Mouse (Mus musculus): ENCODE measurements around the gene Serp2. TPM values are rescaled to one million over a fixed set of nuclear protein-coding genes. Genes with fewer than 3 reads are reported as not detected.
A peak's percentile ranks its signal among the peaks of the same experiment; 100 is the strongest.

Serp2 gene
- polyA plus RNA-seq, 1 experiment = not detected

DNA sequence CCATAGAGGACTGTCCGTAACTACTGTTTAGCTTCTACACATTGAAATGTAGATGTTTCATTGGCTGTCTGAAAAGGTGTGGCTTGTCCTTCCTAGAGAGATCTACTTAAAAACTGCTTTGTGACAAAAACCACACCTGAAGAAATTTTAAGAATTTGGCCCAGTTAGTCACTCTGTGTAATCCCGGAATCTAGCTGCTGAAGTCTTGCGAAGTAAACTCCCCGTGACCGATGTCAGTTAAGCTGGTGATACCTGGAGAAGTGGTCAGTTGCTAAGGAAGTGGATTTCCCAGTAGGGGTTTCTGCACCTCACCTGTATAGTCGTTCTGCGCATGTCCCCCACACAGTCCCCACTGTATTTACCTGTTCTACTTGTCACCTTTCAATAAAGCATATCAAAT lies 49.3 kb downstream of the Serp2 start:
- TF ChIP-seq CTCF (IDR thresholded peaks at IDR 0.05; ENCODE audit: insufficient read depth, low read depth, low read length) (no peak), POLR2A (IDR thresholded peaks at IDR 0.05; ENCODE audit: insufficient read depth, low read depth, low read length) (no peak)
- Histone ChIP-seq H3K27ac (ENCODE audit: insufficient read depth, low read depth, low read length) (no peak overlapping the region), H3K4me1 (ENCODE audit: control insufficient read depth, insufficient read depth, low read length) (peaks cover 10% of the 10 kb centered on the region; the same call in 1 of the 2 replicates), H3K4me3 (ENCODE audit: insufficient read depth, low read depth, low read length) (no peak overlapping the region)
- WGBS = 82% methylated on average over 7 of the region's 7 CpGs

DNA sequence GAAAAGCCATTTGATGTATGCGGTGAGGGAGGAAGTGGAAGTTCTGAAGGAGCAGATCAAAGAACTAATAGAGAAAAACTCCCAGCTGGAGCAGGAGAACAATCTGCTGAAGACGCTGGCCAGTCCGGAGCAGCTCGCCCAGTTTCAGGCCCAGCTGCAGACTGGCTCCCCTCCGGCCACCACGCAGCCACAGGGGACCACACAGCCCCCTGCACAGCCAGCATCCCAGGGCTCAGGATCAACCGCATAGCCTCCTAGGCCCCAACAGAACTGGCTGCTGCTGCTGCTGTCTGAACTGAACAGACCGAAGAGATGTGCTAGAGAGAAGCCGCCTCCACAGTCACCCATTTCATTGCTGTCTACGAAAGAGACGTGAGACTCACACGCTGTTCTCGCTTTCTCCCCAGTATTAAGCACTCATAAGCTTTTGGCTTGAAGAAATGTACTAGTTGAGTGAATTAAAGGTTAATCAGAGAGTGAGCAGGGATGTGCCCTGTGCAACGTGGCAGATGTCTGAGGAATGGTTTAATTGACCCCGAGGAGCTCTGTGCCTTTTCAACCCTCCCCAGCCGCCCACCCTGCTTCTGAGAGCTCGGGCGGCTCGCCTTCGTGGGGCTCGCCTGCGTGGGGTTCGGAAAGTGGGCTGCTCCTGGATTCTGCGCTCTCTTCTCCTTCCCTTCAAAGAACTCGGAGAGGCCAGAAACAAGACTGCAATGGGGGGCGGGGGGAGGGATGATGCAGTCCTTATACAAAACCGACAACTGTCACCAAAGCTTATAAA lies 50.1 kb downstream of the Serp2 start:
- 13% methylated on average over 27 of the region's 27 CpGs for WGBS
- H3K27ac ChIP-seq (ENCODE audit: insufficient read depth, low read depth, low read length) = peak overlapping the region; percentile 99
- H3K4me3 ChIP-seq (ENCODE audit: insufficient read depth, low read depth, low read length) = peak overlapping the region; percentile 88
- no peak for TF ChIP-seq POLR2A (IDR thresholded peaks at IDR 0.05; ENCODE audit: insufficient read depth, low read depth, low read length)
- no peak for TF ChIP-seq CTCF (IDR thresholded peaks at IDR 0.05; ENCODE audit: insufficient read depth, low read depth, low read length)
- peaks cover 10% of the 10 kb centered on the region; the same call in 1 of the 2 replicates for H3K4me1 ChIP-seq (ENCODE audit: control insufficient read depth, insufficient read depth, low read length)

DNA sequence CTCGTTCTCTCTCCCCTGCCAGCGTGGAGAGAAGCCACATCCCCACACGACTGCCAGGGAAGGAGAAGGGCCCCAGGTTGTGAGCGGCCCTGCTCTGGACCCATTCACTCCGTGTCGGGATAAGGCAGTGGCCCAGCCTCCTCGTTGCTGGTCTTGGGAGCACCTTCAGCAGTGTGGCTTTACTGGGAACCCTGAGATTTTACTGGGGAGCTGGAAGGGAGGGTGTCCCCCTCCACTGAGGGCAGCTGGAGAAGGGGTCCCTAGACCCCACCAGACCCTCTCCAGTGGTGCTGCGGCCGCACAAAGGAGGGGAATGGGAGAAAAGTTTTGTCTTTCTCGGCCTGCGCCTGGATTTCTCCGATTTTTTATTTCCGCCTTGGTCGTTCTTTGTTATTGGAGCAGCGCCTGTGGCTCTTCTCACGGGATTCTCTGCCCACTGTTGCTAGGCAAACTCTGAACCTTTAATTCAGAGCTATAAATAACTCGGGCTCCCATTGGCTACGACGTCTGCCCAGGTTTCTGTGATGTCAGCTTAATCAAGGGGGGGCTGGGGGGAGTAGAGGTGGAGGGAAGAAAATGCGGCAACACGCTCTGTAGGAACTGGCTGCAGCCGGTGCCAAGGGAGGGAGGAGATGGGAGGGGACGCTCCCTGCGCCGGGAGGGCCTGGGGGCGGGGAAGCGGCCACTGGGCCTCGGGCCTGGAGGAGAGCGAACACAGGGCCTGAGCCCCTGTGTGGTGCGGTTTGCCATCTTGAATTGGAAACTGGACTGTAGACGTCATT lies 51.1 kb downstream of the Serp2 start:
- TF ChIP-seq POLR2A (IDR thresholded peaks at IDR 0.05; ENCODE audit: insufficient read depth, low read depth, low read length) = peak; percentile 61
- TF ChIP-seq CTCF (IDR thresholded peaks at IDR 0.05; ENCODE audit: insufficient read depth, low read depth, low read length) = no peak
- under 1% methylated on average over 31 of the region's 31 CpGs for WGBS
- Histone ChIP-seq H3K4me1 (ENCODE audit: control insufficient read depth, insufficient read depth, low read length) (peaks cover 10% of the 10 kb centered on the region; the same call in 1 of the 2 replicates), H3K4me3 (ENCODE audit: insufficient read depth, low read depth, low read length) (peak overlapping the region; percentile 88), H3K27ac (ENCODE audit: insufficient read depth, low read depth, low read length) (peak overlapping the region; percentile 99)

DNA sequence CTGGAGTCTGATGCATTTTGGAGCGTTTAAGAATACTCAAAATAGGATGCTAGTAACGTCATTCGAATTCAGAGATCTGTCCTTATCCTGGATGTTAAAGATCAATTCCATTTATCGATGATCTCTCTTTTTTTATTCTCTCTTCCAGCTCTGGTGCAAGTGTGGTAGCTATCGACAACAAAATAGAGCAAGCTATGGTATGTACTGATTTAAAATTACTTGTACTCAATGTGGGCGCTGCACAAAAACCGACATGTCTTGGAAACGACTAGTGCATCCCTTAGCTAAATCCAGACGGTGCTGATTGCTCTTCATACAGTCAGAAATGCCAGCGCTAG lies 51.6 kb downstream of the Serp2 start:
- peaks cover 11% of the 10 kb centered on the region for H3K4me1 ChIP-seq (ENCODE audit: control insufficient read depth, insufficient read depth, low read length)
- peak overlapping the region; percentile 88 for H3K4me3 ChIP-seq (ENCODE audit: insufficient read depth, low read depth, low read length)
- WGBS = under 1% methylated on average over 10 of the region's 10 CpGs
- TF ChIP-seq CTCF (IDR thresholded peaks at IDR 0.05; ENCODE audit: insufficient read depth, low read depth, low read length) (no peak), POLR2A (IDR thresholded peaks at IDR 0.05; ENCODE audit: insufficient read depth, low read depth, low read length) (no peak)
- peak overlapping the region; percentile 99 for H3K27ac ChIP-seq (ENCODE audit: insufficient read depth, low read depth, low read length)

DNA sequence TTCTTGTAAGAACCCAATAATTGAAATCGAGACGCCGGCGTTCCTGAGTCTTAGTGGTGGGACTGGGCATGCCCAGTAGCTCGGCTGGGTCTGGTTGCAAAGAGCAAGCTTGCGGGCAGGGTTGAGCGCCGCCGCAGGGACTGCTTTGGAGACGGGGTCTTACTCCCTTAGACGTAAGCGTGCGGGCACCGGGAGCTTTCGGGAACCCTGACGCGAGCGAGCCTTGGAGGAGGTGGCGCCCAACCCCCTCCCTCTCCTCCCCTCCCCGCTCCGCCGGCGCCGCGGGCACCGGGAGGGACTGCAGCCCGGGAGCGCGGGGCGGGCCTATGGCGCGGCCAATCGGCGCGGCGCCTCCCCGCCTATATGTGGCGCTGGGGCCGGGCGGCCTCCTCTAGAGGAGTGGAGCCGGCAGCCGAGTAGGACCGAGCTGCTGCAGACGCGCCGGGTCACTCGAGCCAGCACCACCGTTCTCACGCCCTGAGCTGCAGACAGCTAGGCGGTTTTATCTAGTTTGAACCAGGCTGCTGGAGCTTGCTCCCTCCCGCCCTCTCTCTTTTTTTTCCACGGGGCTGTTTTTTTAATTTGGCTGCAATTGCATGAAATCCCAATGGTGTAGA lies 52.5 kb downstream of the Serp2 start:
- WGBS = under 1% methylated on average over 52 of the region's 52 CpGs
- peak overlapping the region; percentile 70 for H3K4me3 ChIP-seq (ENCODE audit: insufficient read depth, low read depth, low read length)
- H3K4me1 ChIP-seq (ENCODE audit: control insufficient read depth, insufficient read depth, low read length) = peaks cover 13% of the 10 kb centered on the region
- peak; percentile 100 for TF ChIP-seq POLR2A (IDR thresholded peaks at IDR 0.05; ENCODE audit: insufficient read depth, low read depth, low read length)
- no peak for TF ChIP-seq CTCF (IDR thresholded peaks at IDR 0.05; ENCODE audit: insufficient read depth, low read depth, low read length)
- H3K27ac ChIP-seq (ENCODE audit: insufficient read depth, low read depth, low read length) = peak overlapping the region; percentile 99

DNA sequence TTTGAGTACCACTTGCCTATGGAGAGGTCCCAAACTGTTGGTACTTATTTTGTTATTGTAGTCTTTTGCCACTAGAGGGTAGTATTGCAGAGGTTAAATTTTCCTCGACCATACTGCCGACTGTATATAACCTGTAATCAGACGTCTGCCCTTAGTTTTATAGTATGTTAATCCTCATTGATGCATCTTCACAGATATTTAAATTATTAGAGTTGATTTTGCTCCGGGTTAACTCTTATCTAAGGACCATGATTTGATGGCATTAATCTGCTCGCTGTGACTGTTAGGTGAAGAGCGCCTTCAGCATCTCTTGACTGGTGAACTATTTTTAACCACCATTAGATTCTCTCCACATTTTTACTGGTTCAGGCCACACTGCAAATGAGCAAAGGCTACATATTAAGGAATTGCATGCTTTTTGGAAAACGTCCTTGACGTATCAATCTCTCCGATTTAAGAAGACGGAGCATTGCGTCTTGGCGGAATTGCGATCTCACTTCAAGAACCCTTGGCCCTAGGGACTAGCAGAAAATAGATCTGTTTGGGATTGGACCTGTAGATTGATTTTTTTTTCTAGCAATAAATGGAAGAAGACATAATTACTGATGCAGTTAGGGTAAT lies 53.3 kb downstream of the Serp2 start:
- 2% methylated on average over 13 of the region's 13 CpGs for WGBS
- Histone ChIP-seq H3K4me1 (ENCODE audit: control insufficient read depth, insufficient read depth, low read length) (peaks cover 13% of the 10 kb centered on the region), H3K27ac (ENCODE audit: insufficient read depth, low read depth, low read length) (peak overlapping the region; percentile 94), H3K4me3 (ENCODE audit: insufficient read depth, low read depth, low read length) (peak overlapping the region; percentile 37)
- TF ChIP-seq POLR2A (IDR thresholded peaks at IDR 0.05; ENCODE audit: insufficient read depth, low read depth, low read length) = no peak
- TF ChIP-seq CTCF (IDR thresholded peaks at IDR 0.05; ENCODE audit: insufficient read depth, low read depth, low read length) = no peak

DNA sequence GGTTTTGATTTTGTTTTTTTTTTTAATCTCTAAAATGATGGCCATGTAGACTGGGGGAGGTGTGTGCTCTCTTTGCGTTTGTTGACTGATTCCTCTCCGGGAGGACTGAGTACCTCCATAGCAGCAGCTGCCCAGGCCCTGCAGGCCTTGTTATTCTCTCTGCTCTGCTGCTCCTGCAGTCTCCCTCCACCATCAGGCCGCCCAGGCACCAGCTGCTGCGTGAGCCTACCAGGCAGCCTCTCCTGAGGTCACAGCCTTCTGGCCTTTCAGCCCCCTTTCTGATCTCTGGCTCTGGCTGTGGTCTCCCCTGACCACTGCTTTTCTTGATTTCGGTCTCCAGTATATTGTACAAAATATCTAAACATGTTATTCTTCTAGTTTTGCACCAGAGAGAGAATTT lies 56.7 kb downstream of the Serp2 start:
- 53% methylated on average over 5 of the region's 5 CpGs for WGBS
- TF ChIP-seq POLR2A (IDR thresholded peaks at IDR 0.05; ENCODE audit: insufficient read depth, low read depth, low read length) (no peak), CTCF (IDR thresholded peaks at IDR 0.05; ENCODE audit: insufficient read depth, low read depth, low read length) (no peak)
- peaks cover 12% of the 10 kb centered on the region for H3K4me1 ChIP-seq (ENCODE audit: control insufficient read depth, insufficient read depth, low read length)
- no peak overlapping the region for H3K4me3 ChIP-seq (ENCODE audit: insufficient read depth, low read depth, low read length)
- H3K27ac ChIP-seq (ENCODE audit: insufficient read depth, low read depth, low read length) = no peak overlapping the region

DNA sequence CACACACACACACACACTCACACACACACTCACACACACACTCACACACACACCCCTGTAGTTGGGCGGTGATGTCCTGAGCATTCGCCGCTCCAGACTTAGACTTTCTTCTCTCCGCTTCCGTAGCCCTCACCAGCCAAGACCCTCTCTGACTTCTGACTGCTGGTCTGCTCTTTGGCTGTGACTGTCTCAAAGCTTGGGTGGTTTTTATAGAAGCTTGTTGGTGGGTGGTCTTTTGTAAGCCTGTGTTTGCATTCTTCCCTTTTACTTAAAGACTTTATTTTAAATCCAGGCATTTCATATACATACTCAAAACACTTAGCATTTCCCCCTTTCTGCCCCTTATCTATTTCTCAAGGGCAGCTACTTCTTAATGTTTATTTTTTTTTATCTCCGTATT lies 57.2 kb downstream of the Serp2 start:
- peaks cover 12% of the 10 kb centered on the region for H3K4me1 ChIP-seq (ENCODE audit: control insufficient read depth, insufficient read depth, low read length)
- no peak overlapping the region for H3K4me3 ChIP-seq (ENCODE audit: insufficient read depth, low read depth, low read length)
- TF ChIP-seq POLR2A (IDR thresholded peaks at IDR 0.05; ENCODE audit: insufficient read depth, low read depth, low read length) = no peak
- TF ChIP-seq CTCF (IDR thresholded peaks at IDR 0.05; ENCODE audit: insufficient read depth, low read depth, low read length) = no peak
- H3K27ac ChIP-seq (ENCODE audit: insufficient read depth, low read depth, low read length) = no peak overlapping the region
- WGBS = 92% methylated on average over 6 of the region's 6 CpGs

All from olfactory bulb, adult 2 months (tissue).